ENCODE assay signal across 13 mouse cellular contexts in the genomic region with DNA sequence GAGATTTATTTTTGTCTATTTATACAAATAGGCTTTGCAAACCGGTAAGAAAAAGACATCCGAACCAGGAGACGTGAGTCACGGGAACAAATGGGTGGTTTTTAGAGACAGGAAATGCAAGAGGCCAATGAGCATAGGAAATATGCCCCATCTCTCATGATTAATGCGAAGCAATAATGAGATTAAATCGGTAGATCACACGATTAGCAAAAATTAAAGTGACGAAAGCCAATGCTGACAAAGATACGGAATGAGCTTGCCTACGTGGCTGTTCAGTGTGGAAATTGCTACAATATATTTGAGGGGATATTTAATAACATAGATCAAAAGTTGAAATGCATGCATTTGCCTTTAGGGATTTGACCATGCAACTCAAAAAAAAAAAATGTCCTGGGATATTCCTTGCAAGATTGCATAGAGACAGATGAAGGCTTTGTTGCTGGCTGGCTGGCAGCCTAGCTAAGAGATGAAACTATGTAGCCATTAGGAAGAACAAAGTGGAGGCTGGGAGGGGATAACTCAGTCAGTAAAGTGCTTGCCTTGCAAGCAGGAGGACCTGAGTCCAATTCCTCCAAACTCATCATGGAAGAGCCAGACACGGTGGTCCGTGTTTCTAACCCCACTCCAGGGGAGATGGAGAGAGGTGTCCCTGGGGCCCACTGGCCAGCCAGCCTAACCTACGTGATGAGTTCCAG.
"Had no signal": no experiment of that assay in that cellular context is flagged by ENCODE, and none has a peak within 500 bp of the region (broad histone marks: within the 10 kb centered on the region; RNA-seq: fewer than 3 reads in every experiment).

No protein-coding gene starts in this region.

- H3K4me1 ChIP-seq: stomach, embryonic 15.5 days had no signal

- H3K4me3 ChIP-seq: limb, embryonic 13.5 days; midbrain, embryonic 12.5 days; neural tube, embryonic 13.5 days; stomach, embryonic 15.5 days had no signal

- H3K36me3 ChIP-seq: limb, embryonic 13.5 days; midbrain, embryonic 12.5 days; neural tube, embryonic 13.5 days; stomach, embryonic 15.5 days had no signal

- H3K9me3 ChIP-seq: limb, embryonic 13.5 days; midbrain, embryonic 12.5 days; neural tube, embryonic 13.5 days; stomach, embryonic 15.5 days had no signal

- H3K4me2 ChIP-seq: limb, embryonic 13.5 days; midbrain, embryonic 12.5 days; neural tube, embryonic 13.5 days; stomach, embryonic 15.5 days had no signal

- H3K9ac ChIP-seq: limb, embryonic 13.5 days; liver, embryonic 14.5 days; midbrain, embryonic 12.5 days; neural tube, embryonic 13.5 days; stomach, embryonic 15.5 days had no signal

- ATAC-seq: hindbrain, postnatal 0 days had no signal

- H3K27ac ChIP-seq: hindbrain, postnatal 0 days; limb, embryonic 13.5 days; liver, embryonic 14.5 days; midbrain, embryonic 12.5 days; neural tube, embryonic 13.5 days; stomach, embryonic 15.5 days had no signal

- DNase-seq: kidney, adult 11 months; left cerebral cortex, postnatal 4 days; lung, adult 2 months; retina, postnatal 1 day; right cerebral cortex, postnatal 4 days; spleen, adult 18-20 months; thymus, postnatal 4 days had no signal

- H3K27me3 ChIP-seq: limb, embryonic 13.5 days; neural tube, embryonic 13.5 days; stomach, embryonic 15.5 days had no signal
